Mouse (Mus musculus) kidney, postnatal 4 days (tissue): ENCODE measurements at regions not wholly inside any gene's neighbourhood (a gene's known extent, or its start where the extent isn't known, plus 50 kb on each side); places are given as distances from the start of the nearest gene placed in this dataset.

Experiments used
- DNase-seq, 2 experiments: peaks; one replicate each; pipeline ENCODE4 v3.0.0; 2021; ENCODE audit warnings: mixed read lengths in 2 of 2

- no peak for DNase-seq
Observed at GRCm38 (mm10) chr5:101596996-101597395, 67.8 kb downstream of the Nkx6-1 start.

DNA sequence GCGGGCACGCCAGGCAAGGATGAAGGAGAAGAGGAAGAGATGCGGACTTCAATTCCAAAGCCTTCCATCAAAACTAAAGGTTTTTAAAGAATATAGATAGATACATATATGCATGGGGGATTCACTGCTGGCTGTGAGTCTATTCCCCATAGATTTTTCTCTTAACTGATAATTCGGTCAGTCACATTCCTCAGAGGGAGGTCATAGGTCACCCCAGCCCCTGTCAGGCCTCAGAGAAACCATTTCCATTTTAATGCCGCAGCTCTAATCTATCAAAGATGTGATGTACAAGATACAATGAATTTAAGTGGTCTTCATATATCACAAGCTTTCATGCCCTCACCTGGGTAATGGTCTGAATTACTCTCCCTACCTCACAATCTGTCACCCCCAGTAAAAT is 73.6 kb downstream of the Nkx6-1 start:
- no peak for DNase-seq

- no peak for DNase-seq
Observed at GRCm38 (mm10) chr5:101590341-101591124, 74.3 kb downstream of the Nkx6-1 start.

GRCm38 (mm10) chr5:101572966-101573365 is 91.8 kb downstream of the Nkx6-1 start:
- no peak for DNase-seq

DNA sequence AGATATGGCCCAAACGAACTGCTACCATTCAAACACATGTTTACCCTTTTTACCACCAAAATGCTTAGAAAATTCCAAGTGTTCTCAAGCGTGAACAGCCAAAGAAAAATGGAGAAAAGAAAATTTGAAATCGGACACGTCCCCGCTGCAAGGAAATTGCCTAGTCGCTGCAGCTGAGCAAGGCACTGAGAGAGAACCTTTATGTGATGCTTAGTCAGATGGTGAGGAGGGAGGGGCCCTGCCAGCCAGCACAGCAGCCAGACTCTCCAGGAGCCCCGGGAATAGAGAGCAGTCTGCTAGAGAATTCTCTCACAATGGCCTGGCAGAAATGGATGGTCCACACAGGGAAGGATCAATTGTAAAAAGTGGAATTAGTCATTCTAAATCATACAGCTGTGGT is 99.0 kb downstream of the Nkx6-1 start:
- DNase-seq = peak in 1 of 2 experiments; percentile 6

DNA sequence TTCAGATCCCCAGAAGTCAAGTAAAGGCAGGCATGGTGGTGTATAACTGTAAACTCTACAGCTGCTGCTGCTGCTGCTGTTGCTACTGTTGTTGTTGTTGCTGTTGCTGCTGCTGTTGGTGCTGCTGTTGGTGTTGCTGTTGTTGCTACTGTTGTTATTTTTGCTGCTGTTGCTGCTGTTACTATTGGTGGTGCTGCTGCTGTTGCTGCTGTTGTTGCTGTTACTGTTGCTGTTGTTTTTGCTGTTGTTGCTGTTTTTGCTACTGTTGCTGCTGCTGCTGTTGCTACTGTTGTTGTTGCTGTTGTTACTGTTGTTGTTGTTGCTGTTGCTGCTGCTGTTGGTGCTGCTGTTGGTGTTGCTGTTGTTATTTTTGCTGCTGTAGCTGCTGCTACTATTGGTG is 104.4 kb downstream of the Nkx6-1 start:
- no peak for DNase-seq

- DNase-seq = peak; percentile 44 to 60
Observed at GRCm38 (mm10) chr5:101558279-101558987, 106.4 kb downstream of the Nkx6-1 start.

- DNase-seq = no peak
Observed at GRCm38 (mm10) chr5:101557156-101557555, 107.6 kb downstream of the Nkx6-1 start.

DNA sequence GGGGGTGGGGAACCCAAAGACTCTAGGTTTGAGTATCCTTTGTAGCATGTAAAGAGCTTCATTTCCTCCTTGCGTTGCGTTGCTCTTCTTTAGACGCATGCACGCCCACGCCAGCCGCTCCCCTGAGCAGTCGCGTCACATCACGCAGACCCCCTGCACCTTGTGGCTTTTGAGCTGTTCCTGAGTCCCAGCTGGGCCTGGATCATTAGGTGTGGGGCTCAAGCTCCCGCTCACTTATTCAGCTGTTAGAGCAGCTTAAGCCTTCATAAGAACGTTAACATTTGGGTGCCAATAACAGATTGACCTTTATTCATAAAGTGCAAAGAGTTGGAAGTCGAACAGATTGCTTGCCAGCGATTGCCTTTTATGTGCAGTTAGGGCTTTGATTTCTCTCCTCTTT is 121.5 kb downstream of the Nkx6-1 start:
- DNase-seq = no peak

DNA sequence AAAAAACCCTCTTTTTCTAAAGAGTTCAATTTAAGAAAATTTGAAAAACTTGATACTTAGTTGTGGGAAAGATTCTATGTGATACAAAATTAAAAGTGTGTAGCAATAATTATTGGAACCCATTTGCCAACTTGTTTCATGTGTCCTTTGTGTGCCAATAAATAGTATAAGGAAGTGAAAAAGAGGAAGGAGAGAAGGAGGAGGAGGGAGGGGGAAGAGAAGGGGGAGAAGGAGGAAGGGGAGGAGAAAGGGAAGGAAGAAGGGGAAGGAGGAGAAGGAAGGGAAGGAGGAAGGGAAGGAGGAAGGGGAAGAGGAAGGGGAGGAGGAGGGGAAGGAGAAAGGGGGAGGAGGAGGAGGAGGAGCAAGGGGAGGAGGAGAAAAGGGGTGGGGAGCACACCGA is 125.0 kb downstream of the Nkx6-1 start:
- DNase-seq = no peak

GRCm38 (mm10) chr5:101539254-101539549 is 125.6 kb downstream of the Nkx6-1 start:
- DNase-seq = no peak

DNA sequence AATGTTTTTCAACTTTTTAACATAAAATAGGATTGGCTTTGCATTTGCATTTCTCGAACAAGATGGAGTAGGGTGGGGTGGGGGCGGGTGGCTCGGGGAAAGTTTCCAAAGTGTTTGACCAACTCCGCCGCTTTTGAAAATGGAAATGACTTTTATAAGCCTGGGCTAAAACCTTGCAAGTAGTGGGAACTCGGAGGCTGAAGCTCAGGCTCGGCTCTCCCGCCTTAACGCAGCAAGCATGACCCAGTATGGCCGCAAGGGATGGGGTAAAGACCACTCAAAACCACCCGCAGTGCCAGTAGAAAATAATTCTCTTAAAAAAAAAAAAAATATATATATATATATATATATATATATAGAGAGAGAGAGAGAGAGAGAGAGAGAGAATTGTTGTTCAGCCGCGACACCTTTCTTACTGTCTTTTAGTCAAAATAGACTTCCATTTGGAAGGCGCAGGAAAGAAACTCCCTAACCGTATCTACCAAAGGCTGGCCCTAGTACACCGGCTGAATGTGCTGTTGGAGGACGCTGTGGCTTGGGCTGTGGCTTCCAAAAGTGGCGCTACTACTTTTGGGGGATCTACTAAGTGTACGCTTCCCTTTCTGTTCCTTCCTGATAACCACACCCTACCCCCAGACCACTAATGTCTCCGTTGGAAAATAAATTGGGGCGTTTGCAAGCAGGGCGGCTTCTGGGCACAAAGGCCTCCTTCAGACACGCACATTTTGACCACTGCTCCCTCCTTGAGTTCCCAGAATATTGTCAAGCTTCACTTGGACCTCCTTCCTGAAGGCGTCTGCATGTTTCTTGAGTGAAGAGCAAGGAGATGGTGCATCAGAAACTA is 126.2 kb downstream of the Nkx6-1 start:
- no peak for DNase-seq

DNA sequence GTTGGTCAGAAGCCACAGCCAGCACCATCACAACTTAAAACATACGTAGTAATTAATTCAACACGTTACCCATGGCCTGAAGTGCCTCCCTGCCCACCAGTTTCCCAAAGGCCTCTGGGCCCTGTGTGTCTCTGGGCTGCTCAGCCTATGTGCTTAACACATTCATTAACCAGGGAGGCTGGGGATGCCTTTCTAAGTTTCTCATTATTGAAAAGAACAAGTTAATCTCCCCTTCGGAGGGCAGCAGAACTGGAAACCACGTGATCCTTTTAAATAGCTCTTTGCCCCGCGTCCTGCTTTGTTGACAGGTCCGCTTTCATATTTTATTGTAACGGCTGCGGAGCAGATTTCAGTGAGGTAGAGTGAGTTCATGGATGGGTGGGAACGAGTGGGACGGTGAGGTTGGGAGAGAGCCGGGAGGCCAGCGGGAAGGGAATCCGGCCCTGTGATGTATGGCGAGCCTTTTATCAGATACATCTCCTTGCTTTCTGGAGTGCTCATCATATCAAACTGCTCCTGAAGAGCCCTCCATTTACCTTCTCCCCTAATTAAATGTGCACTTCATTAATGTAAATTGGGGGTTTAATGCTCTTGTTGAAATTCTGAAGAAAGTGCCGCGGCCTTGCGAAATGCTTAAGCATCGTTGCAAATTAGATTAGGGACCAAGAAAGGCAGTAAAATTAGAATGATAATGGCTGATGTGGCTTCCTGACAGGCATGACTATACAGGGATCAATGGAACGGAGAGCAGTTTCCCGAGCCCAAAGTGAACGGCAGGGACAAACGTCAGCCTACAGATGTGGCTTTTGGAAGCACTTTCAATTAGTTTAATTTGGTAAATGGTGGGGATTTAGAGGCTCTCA is 127.0 kb downstream of the Nkx6-1 start:
- peak in 1 of 2 experiments; percentile 22 for DNase-seq

- no peak for DNase-seq
Observed at GRCm38 (mm10) chr5:101535451-101535850, 129.3 kb downstream of the Nkx6-1 start.

- DNase-seq = no peak
Observed at GRCm38 (mm10) chr5:101525346-101525745, 139.4 kb downstream of the Nkx6-1 start.

GRCm38 (mm10) chr5:101524670-101525069 is 140.1 kb downstream of the Nkx6-1 start:
- no peak for DNase-seq

DNA sequence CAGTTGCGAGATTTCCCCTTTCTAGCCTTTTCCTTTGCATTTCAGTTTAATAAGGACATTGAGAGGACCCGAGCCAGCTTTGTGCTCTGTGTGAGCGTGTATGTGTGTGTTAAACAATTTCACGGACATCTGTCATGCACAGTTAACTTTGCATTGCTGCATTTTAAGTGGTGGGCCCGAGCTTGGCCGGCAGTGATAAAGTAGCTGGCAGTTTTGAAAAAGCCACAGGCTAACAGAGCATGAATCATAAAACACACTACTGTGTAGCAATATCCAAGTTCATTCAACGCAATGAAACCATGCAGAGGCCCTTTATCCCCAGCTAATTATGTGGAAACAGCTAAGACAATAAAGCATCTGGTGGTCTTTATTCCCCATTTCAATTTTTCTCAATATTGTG is 140.9 kb downstream of the Nkx6-1 start:
- peak; percentile 10 to 37 for DNase-seq

DNA sequence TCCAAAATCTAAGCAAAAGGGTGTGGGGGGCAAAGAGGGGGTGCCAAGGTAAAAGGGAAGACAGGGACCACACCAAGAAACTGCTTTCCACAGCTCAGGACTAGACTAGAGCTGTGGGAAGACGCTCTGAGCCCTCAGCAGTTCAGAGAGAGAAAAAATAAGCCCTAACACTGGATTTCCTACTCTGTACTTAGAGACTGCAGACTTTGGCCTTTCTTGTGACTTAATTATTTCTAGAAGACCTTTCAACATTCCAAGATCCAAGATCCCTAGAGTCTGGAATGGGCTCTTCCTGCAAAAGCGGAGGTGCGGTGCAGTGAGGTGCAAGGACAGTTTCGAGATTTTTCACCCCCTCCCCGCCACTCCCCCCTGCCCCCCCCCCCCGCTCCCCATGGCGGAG is 141.3 kb downstream of the Nkx6-1 start:
- DNase-seq = no peak

DNA sequence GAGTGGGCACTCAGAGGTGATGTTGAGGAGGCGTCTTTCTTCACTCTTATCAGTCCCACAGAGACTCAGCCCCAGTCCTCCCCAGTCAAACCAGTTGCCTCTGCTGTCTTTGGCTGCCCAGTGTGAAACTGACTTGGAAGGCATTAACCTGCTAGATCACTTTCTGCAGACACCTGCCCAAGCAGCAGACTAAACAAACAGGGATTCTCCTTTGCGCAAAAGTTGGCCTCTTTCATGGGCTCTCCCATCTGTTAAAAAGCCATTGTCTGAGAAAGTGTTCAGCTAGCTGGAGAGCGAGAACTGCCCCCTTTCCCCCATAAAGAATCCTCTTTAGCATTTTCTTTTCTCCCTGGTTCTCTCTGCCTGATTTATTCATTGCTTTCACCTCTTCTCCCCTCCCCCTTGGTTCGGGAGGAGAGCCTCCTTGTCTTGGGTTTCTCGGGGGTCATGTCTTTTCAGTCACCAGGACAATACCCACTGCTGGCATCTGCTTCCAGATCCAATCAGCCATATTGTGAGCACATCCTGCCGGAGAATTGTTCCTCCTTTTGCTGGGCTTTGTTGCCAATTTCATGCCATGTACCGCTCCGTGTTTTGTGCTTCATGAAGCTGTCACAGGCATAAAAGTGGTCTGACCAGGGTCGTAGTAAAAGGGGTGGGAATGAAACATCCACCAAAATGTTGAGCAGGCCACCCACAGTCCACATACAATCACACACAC is 143.7 kb downstream of the Nkx6-1 start:
- DNase-seq = no peak

DNA sequence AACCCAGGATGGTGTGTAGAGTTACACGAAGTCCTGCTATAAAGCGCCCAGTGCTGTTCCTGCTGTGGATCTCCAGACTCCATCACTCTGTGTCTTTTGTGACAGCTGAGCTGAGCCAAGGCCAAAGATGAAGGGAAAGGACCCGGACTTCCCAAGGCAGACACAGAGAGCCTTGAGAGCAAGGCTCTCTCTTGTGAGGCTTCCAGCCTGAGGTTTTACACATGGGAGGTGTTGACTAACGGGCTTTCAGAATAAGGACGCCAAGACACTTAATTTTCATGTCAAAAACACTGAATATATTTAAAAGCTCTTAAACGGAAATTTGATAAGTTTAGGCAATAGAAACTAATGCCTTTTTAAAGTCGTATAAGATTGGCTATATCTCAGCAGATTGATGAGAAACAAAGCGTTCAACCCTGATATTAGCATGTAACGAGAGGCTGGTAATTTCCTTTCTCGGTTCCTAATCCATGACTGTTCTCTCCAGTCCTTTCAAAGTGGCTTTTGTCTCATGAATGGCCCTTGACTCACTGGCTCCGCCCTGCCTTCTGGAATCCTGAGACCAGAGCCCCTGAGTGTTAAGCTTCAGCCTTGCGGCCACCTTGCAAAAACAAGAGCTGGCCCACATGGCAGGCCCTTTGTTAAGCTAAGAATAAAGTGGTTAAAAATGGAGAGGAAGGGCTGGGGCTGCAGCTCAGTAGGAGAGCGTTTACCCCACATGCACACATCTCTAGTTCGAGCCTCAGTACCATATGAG is 145.8 kb downstream of the Nkx6-1 start:
- no peak for DNase-seq

GRCm38 (mm10) chr5:101497698-101498048 is 167.1 kb downstream of the Nkx6-1 start:
- no peak for DNase-seq
